Mouse (Mus musculus) brain, adult 10 weeks (tissue): Measurements from ENCODE around the gene Olfr1224-ps1. TPM values are rescaled to one million over a fixed set of nuclear protein-coding genes. Genes with fewer than 3 reads are reported as not detected.

Experiments
- polyA plus RNA-seq: library from polyadenylated mRNA; stranded (reverse); fragments of 350-450 nt; fragmentation: Illumina TruSeq; extraction: RNeasy Lipid Tissue Mini Kit (QIAGEN cat#74804); gene quantifications from one replicate; pipeline ENCODE4 v1.2.3, GENCODE M21; 2015; ENCODE audit warnings: low read depth, low replicate concordance

The Olfr1224-ps1 gene
- polyA plus RNA-seq = not detected

DNA sequence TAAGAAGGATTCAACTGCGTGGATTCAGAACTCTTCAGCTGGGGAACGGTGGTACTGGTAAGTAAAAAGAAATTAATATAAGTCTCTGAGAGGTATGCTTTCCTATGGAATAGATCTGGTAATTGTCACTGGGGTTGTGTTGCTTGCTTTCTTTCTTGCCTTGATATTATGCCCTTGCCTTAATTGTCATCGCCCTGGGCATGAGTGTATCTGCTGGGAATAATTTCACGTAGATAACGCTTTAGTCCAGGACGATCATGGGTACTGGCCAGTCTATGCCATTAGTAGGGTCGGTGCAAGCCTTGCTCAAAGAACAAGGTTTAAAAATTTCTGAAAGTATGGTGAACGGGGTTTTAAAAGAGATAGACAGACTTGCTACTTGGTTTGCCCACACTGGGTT, at the start of gene Olfr1224-ps1:
Olfr1224-ps1 (minus strand) TSS at position 101 of the 400 bp plus-strand sequence.

DNA sequence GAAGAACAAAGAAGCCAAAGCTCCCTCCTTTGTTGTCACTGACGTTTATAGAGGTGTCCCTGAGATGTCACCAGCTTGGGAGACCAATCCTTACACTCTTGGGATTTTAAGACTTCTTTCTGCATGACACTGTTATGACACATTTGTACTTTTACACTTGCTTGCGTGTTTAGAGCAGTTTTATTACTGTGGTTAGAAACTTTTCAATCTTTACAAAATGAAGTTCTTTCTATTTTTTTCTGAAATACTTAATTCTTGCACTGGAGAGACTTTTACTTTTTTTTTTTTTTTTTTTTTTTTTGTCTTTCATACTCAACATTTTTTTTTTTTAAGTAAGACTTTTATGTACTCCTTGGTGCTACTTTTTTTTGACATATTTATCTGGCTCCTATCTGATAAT, 36.1 kb upstream of the Olfr1224-ps1 start, which contains the start of gene Olfr1226:
Olfr1226 (minus strand) TSS at position 101 of the 400 bp plus-strand sequence.

DNA sequence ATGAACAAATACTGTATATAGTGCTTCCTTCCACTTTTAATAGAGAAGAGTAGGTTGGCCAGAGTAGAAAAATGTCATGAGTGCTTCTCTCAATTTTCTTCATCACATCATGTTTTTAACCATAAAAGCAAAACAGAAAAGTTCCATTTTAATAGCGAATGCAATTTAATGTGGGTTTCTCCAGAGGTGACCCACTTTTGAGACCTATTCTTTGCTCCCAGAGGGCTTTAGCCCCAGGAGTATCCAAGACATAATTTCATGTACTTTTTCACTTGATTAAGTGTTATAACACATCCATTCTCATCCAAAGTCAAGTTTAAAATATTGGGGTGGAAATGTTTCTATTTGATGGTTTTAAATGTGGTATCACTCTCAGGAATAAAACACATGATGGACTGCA, 10.7 kb upstream of the Olfr1224-ps1 start, which contains the start of gene Olfr1225:
Olfr1225 (minus strand) TSS at position 101 of the 400 bp plus-strand sequence.

DNA sequence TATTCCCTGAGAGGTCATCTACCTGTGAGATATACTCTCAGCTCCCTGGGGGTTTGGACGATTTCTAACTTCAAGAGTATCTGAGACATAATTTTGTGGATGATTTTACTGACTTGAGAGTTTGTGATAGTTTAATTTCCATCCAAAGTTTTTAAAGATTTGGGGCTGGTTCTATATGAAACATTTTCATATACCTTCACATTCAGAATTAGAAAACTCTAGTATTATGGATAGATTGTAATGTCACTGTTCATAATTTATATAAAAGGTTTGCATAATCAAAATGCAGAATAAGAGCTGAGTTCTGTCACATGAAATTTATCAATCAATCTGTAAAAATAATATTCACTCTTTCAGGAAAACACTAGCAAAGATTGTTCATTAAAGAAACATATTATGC, 12.4 kb downstream of the Olfr1224-ps1 start, which contains the start of gene Olfr1223:
Olfr1223 (minus strand) TSS at position 101 of the 400 bp plus-strand sequence.

DNA sequence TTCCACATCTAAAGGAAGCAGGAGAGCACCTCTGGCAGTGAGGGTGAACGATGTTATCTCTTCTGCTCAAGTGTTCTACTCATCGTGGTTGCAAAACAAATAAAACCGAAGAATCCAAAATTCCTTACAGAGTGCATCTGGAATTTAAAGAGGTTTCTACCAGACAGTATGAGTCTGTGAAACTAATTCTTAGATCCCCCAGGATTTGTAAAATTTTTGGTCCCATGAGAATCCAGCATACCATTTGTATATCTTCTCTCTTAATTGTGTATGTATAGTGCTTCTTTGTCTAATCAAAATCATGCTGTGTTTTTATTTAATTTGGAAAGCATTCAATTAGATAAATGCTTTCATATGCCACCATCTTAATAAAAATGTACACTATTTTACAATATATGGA, 30.9 kb downstream of the Olfr1224-ps1 start, which contains the start of gene Olfr1222:
Olfr1222 (minus strand) TSS at position 101 of the 400 bp plus-strand sequence.

DNA sequence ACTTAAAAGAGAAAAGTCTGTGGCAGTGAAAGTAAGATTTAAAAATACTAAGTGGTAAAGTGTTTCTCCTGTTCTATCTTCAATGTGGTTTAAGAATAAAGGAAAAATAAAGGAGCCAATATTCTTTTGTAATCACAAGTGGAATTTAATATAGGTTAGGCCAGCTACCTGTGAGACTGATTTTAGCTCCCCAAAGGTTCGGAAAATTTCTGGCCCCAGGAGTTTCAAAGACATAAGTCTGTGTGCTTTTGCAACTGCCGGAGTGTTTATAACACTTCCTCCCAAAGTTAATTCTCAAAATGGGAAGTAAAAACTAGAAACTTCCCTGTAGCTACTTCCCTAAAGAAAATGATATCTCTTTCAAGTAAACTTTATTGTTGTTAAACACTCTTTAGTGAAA, 46.7 kb downstream of the Olfr1224-ps1 start, which contains the start of gene Olfr1221:
Olfr1221 (minus strand) TSS at position 101 of the 400 bp plus-strand sequence.

GRCm38 (mm10) chr2:89106735-89107134, 57.2 kb downstream of the Olfr1224-ps1 start, which contains the start of gene Olfr1220:
Gene Olfr1220, minus strand, starts transcription at chr2:89106835.

Other genes starting within 250 kb of the Olfr1224-ps1 start
- gene Olfr1209, start 248.9 kb downstream of the Olfr1224-ps1 start, polyA plus RNA-seq = not detected
- gene Olfr1211, start 226.0 kb downstream of the Olfr1224-ps1 start, polyA plus RNA-seq = not detected
- not detected for gene Olfr1212, start 210.1 kb downstream of the Olfr1224-ps1 start, polyA plus RNA-seq
- gene Gm13762, start 183.8 kb downstream of the Olfr1224-ps1 start, polyA plus RNA-seq = not detected
- gene Olfr1214, start 171.4 kb downstream of the Olfr1224-ps1 start, polyA plus RNA-seq = not detected
- gene Olfr1215, start 157.1 kb downstream of the Olfr1224-ps1 start, polyA plus RNA-seq = not detected
- not detected for gene Olfr1216, start 145.8 kb downstream of the Olfr1224-ps1 start, polyA plus RNA-seq
- gene Olfr1217, start 132.0 kb downstream of the Olfr1224-ps1 start, polyA plus RNA-seq = not detected
- gene Olfr1218, start 102.9 kb downstream of the Olfr1224-ps1 start, polyA plus RNA-seq = not detected
- gene Olfr1219, start 80.6 kb downstream of the Olfr1224-ps1 start, polyA plus RNA-seq = not detected
- not detected for gene Olfr1220, start 57.3 kb downstream of the Olfr1224-ps1 start, polyA plus RNA-seq
- not detected for gene Olfr1221, start 46.8 kb downstream of the Olfr1224-ps1 start, polyA plus RNA-seq
- not detected for gene Olfr1222, start 31.0 kb downstream of the Olfr1224-ps1 start, polyA plus RNA-seq
- gene Olfr1223, start 12.5 kb downstream of the Olfr1224-ps1 start, polyA plus RNA-seq = not detected
- gene Olfr1225, start 10.6 kb upstream of the Olfr1224-ps1 start, polyA plus RNA-seq = not detected
- gene Olfr1226, start 36.0 kb upstream of the Olfr1224-ps1 start, polyA plus RNA-seq = not detected
- gene Olfr1228, start 90.0 kb upstream of the Olfr1224-ps1 start, polyA plus RNA-seq = not detected
- gene Olfr1229, start 123.9 kb upstream of the Olfr1224-ps1 start, polyA plus RNA-seq = not detected
- gene Olfr1230, start 133.2 kb upstream of the Olfr1224-ps1 start, polyA plus RNA-seq = not detected
- not detected for gene Olfr1231, start 143.0 kb upstream of the Olfr1224-ps1 start, polyA plus RNA-seq
- not detected for gene Olfr1232, start 165.6 kb upstream of the Olfr1224-ps1 start, polyA plus RNA-seq
- gene Olfr1233, start 178.3 kb upstream of the Olfr1224-ps1 start, polyA plus RNA-seq = not detected
- gene Olfr1234, start 200.8 kb upstream of the Olfr1224-ps1 start, polyA plus RNA-seq = not detected
- not detected for gene Olfr1238, start 245.6 kb upstream of the Olfr1224-ps1 start, polyA plus RNA-seq